Comparison of ENCODE assay signal across 8 mouse cellular contexts in the genomic region with DNA sequence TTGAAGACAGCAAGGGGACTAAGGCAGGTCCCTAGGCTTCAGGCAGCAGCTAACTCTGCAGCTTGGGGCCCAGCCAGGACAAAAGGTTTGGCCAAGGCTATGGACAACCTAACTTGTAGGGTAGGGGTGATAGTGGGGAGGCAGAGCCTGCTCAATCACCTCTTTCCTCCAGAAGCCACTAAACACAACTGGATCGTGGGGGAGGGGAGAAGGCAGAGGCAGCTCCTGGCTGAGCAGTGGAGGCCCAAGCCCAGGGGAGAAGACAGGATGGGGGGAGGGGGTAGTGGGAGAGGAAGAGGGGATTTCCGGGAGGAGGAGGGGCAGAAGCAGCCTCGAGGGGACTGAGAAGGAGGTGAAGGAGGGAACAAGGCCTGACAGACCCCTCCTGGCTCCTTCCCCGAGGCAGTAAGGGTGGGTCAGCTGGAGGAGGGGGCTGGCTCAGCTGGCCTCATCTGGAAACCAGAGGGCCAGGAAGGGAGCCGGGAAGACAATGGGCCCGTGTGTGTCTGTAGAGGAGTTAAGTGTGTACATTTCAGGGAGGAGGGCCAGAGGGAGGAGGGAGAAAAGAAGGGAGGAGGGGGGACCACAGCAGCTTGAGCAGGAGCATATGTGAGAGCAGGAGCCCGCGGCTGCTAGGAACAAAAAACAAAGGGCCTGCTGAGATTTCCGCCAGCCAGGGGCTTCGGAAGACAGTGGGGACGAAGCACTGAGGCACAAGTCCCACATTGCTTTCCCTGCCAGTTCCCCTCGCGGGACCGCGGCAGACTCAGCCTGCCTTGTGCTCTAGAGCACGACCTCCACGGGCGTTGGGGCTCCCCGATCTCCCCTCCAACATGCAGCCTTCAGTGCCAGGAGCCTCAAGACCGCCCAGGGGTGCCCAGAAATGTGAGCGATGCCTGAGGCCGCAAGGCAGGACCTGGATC. TPM values are rescaled to one million over a fixed set of nuclear protein-coding genes. Genes with fewer than 3 reads are reported as not detected.
DNase-seq lines count a peak whose midpoint lies in the region; ATAC-seq and TF ChIP-seq lines count a peak whose summit lies in the region.

No protein-coding gene starts in this region.

- peak overlapping the region; percentile 98 for H3K9ac ChIP-seq in lung, embryonic 15.5 days

- H3K4me3 ChIP-seq in layer of hippocampus, adult 2 months = peak overlapping the region; percentile 89
- H3K4me3 ChIP-seq in lung, embryonic 15.5 days = peak overlapping the region; percentile 81

- H3K4me1 ChIP-seq in lung, embryonic 15.5 days = peaks cover 55% of the 10 kb centered on the region

- peak overlapping the region; percentile 91 for H3K27ac ChIP-seq in layer of hippocampus, adult 2 months
- H3K27ac ChIP-seq in lung, embryonic 15.5 days = peak overlapping the region; percentile 98

- peaks cover 27% of the 10 kb centered on the region for H3K36me3 ChIP-seq in lung, embryonic 15.5 days

- TF ChIP-seq POLR2A in brain, embryonic 14.5 days (IDR thresholded peaks at IDR 0.05; ENCODE audit: borderline replicate concordance, extremely low read depth, insufficient read depth, insufficient read length, poor library complexity, severe bottlenecking) = no peak; the same call in 1 of the 2 replicates

- peak overlapping the region; percentile 76 for H3K4me2 ChIP-seq in lung, embryonic 15.5 days

- WGBS in lung, embryonic 15.5 days = 1% methylated on average over 22 of the region's 22 CpGs

- no peak for TF ChIP-seq CTCF in layer of hippocampus, adult 2 months (conservative IDR thresholded peaks at IDR 0.05)
- no peak for TF ChIP-seq CTCF in brain, embryonic 14.5 days (IDR thresholded peaks at IDR 0.05; ENCODE audit: borderline replicate concordance, extremely low read depth, insufficient read depth, insufficient read length)

- ATAC-seq in lung, embryonic 15.5 days (ENCODE audit: borderline replicate concordance, extremely low read depth, low FRiP score, low TSS enrichment) = peak; percentile 61
- ATAC-seq in inflammation-experienced regulatory T-cells, adult 6 months = no peak

- H3K9me3 ChIP-seq in lung, embryonic 15.5 days = no peaks in the 10 kb centered on the region

- DNase-seq in layer of hippocampus, adult 2 months (ENCODE audit: low spot score in 2 of 2) = no peak
- no peak for DNase-seq in layer of hippocampus, adult 18-20 months (ENCODE audit: low spot score in 2 of 2)
- peak; percentile 92 for DNase-seq in brain, embryonic 14.5 days (ENCODE audit: low read depth)
- peak; percentile 69 to 73 for DNase-seq in heart, adult 18-20 months
- peak; percentile 64 for DNase-seq in kidney, adult 18-20 months
- peak; percentile 88 for DNase-seq in retina, postnatal 1 day

- no peaks in the 10 kb centered on the region for H3K27me3 ChIP-seq in lung, embryonic 15.5 days

RNA-seq across cellular contexts. Expression of a gene that starts 1.4 kb away (rescaled TPM):
- 10 to 100 TPM; 11.1 to 13.3 TPM for total RNA-seq in layer of hippocampus, adult 2 months (2021)
- total RNA-seq in layer of hippocampus, adult 18-20 months (2021) = 1 to 10 TPM; 8.3 to 9.8 TPM
- 204 and 250 TPM in 2 replicates for polyA plus RNA-seq in brain, embryonic 14.5 days (2012; rRNA removed)
- 1 to 10 TPM; 3.2 to 4.6 TPM for total RNA-seq in heart, adult 18-20 months (2021)
- 82.4 and 88.4 TPM in 2 replicates for polyA plus RNA-seq in lung, embryonic 15.5 days (2015; fragmentation: Nextera tagmentation; extraction: Ambion mirVana)
- 1 to 10 TPM; 3.5 to 6.8 (median 3.6) TPM for polyA plus RNA-seq in inflammation-experienced regulatory T-cells, adult 6 months (2017; shearing (Covaris generic))

RNA-seq across cellular contexts. Expression of a gene that starts 12.5 kb away (rescaled TPM):
- 1 to 10 TPM; 2.6 to 3.3 TPM for total RNA-seq in layer of hippocampus, adult 2 months (2021)
- total RNA-seq in layer of hippocampus, adult 18-20 months (2021) = 1 to 10 TPM; 2.6 to 4.1 TPM
- 8.1 and 13.8 TPM in 2 replicates for polyA plus RNA-seq in brain, embryonic 14.5 days (2012; rRNA removed)
- total RNA-seq in heart, adult 18-20 months (2021) = 1 to 10 TPM; 1.7 to 2.6 TPM
- 19.2 and 20.3 TPM in 2 replicates for polyA plus RNA-seq in lung, embryonic 15.5 days (2015; fragmentation: Nextera tagmentation; extraction: Ambion mirVana)
- 10 to 100 TPM in 2 of 3 experiments, 1 to 10 TPM in 1; 9.1 to 13.2 (median 11.3) TPM for polyA plus RNA-seq in inflammation-experienced regulatory T-cells, adult 6 months (2017; shearing (Covaris generic))

RNA-seq across cellular contexts. Expression of a gene that starts 12.6 kb away (rescaled TPM):
- total RNA-seq in layer of hippocampus, adult 2 months (2021) = 10 to 100 TPM; 21.1 to 24.3 TPM
- total RNA-seq in layer of hippocampus, adult 18-20 months (2021) = 10 to 100 TPM; 16.8 to 17.5 TPM
- polyA plus RNA-seq in brain, embryonic 14.5 days (2012; rRNA removed) = 13.1 and 15.4 TPM in 2 replicates
- total RNA-seq in heart, adult 18-20 months (2021) = 10 to 100 TPM in 1 of 2 experiments, 1 to 10 TPM in 1; 3.2 to 10.6 TPM
- 20.2 and 22.9 TPM in 2 replicates for polyA plus RNA-seq in lung, embryonic 15.5 days (2015; fragmentation: Nextera tagmentation; extraction: Ambion mirVana)
- polyA plus RNA-seq in inflammation-experienced regulatory T-cells, adult 6 months (2017; shearing (Covaris generic)) = 1 to 10 TPM; 2.7 to 3.6 (median 3.2) TPM

RNA-seq across cellular contexts. Expression of a gene that starts 19.4 kb away (rescaled TPM):
- 100 to 1,000 TPM; 747 to 755 TPM for total RNA-seq in layer of hippocampus, adult 2 months (2021)
- 100 to 1,000 TPM; 770 to 803 TPM for total RNA-seq in layer of hippocampus, adult 18-20 months (2021)
- 1,462 and 1,587 TPM in 2 replicates for polyA plus RNA-seq in brain, embryonic 14.5 days (2012; rRNA removed)
- 100 to 1,000 TPM; 866 to 935 TPM for total RNA-seq in heart, adult 18-20 months (2021)
- 1,297 and 1,378 TPM in 2 replicates for polyA plus RNA-seq in lung, embryonic 15.5 days (2015; fragmentation: Nextera tagmentation; extraction: Ambion mirVana)
- 1,000 to 10,000 TPM; 2,768 to 4,435 (median 3,801) TPM for polyA plus RNA-seq in inflammation-experienced regulatory T-cells, adult 6 months (2017; shearing (Covaris generic))

RNA-seq across cellular contexts. Expression of a gene that starts 24.3 kb away (rescaled TPM):
- total RNA-seq in layer of hippocampus, adult 2 months (2021) = 10 to 100 TPM; 33.3 TPM
- 10 to 100 TPM; 22.5 to 25.8 TPM for total RNA-seq in layer of hippocampus, adult 18-20 months (2021)
- 67.6 and 98.9 TPM in 2 replicates for polyA plus RNA-seq in brain, embryonic 14.5 days (2012; rRNA removed)
- 10 to 100 TPM in 1 of 2 experiments, 1 to 10 TPM in 1; 6.4 to 11.4 TPM for total RNA-seq in heart, adult 18-20 months (2021)
- polyA plus RNA-seq in lung, embryonic 15.5 days (2015; fragmentation: Nextera tagmentation; extraction: Ambion mirVana) = 141 and 147 TPM in 2 replicates
- 1 to 10 TPM in 1 of 3 experiments, not detected in 2; 1.4 TPM for polyA plus RNA-seq in inflammation-experienced regulatory T-cells, adult 6 months (2017; shearing (Covaris generic))

Comparison
In these comparisons a context has a peak if more than half of its experiments do, and no peak if none do; other contexts are left out.
1. DNase-seq: peak in brain, embryonic 14.5 days (single experiment), heart, adult 18-20 months (2 of 2), kidney, adult 18-20 months (single experiment) and retina, postnatal 1 day (single experiment); none in layer of hippocampus, adult 2 months (0 of 2) and layer of hippocampus, adult 18-20 months (0 of 2).